Mouse (Mus musculus) embryonic facial prominence, embryonic 14.5 days (tissue): ENCODE measurements around the gene Otop2. TPM values are rescaled to one million over a fixed set of nuclear protein-coding genes. Genes with fewer than 3 reads are reported as not detected.

Experiments used
- ATAC-seq: fragments of 200-750 bp; cut with Nextera tagmentation; 2 replicates; pipeline ENCODE4 v1.8.0; 2017; ENCODE audit warnings: low read depth, moderate number of reproducible peaks, moderate TSS enrichment
- DNase-seq: peaks from one replicate; pipeline ENCODE4 v3.0.0-alpha.2; 2015; ENCODE audit warnings: low spot score
- H3K27ac ChIP-seq: fragments of 300-500 bp; sonication (generic); replicated peaks from 2 replicates; pipeline ENCODE4 v1.5.1; 2014; ENCODE audit warnings: low read depth, mild to moderate bottlenecking, low read length, moderate library complexity
- H3K27me3 ChIP-seq: fragments of 300-500 bp; sonication (generic); replicated peaks from 2 replicates; pipeline ENCODE4 v1.6.1; 2014; ENCODE audit warnings: low read length; ENCODE audit not compliant: control insufficient read depth, insufficient read depth
- H3K36me3 ChIP-seq: fragments of 300-500 bp; sonication (generic); 2 replicates; pipeline ENCODE4 v1.6.1; 2014; ENCODE audit warnings: low read length, mixed read lengths; ENCODE audit not compliant: control insufficient read depth, insufficient read depth
- H3K4me1 ChIP-seq: fragments of 300-500 bp; sonication (generic); 2 replicates; pipeline ENCODE4 v1.6.1; 2014; ENCODE audit warnings: antibody characterized with exemption, low read length; ENCODE audit not compliant: control insufficient read depth, insufficient read depth
- H3K4me2 ChIP-seq: fragments of 300-500 bp; sonication (generic); 2 replicates; pipeline ENCODE4 v1.6.1; 2014; ENCODE audit warnings: low read depth, mild to moderate bottlenecking, low read length, moderate library complexity, mixed read lengths
- H3K4me3 ChIP-seq: fragments of 300-500 bp; sonication (generic); 2 replicates; pipeline ENCODE4 v1.5.1; 2014; ENCODE audit warnings: low read depth, mild to moderate bottlenecking, low read length
- H3K9ac ChIP-seq: fragments of 300-500 bp; sonication (generic); 2 replicates; pipeline ENCODE4 v1.6.1; 2014; ENCODE audit warnings: low read depth, mild to moderate bottlenecking, low read length, moderate library complexity, mixed read lengths
- H3K9me3 ChIP-seq: fragments of 300-500 bp; sonication (generic); 2 replicates; pipeline ENCODE4 v1.6.1; 2016; ENCODE audit warnings: low read length; ENCODE audit not compliant: control insufficient read depth
- WGBS: fragments of 180-500 bp; shearing (Covaris S2); extraction: QIAGEN DNeasy Blood & Tissue Kit; methylation state at CpG from one replicate; pipeline ENCODE4 v1.1.7; 2014; 5-methylcytosine and 5-hydroxymethylcytosine counted together
- polyA plus RNA-seq: library from polyadenylated mRNA; unstranded; fragments of >200 nt; fragmentation: Nextera tagmentation; extraction: Ambion mirVana; gene quantifications from 2 replicates; pipeline ENCODE4 v1.2.1, GENCODE M21; 2014

Otop2 gene
- polyA plus RNA-seq, 1 experiment from 2014 or later, result not detected

- no peaks in the 10 kb centered on the region for H3K9me3 ChIP-seq
- H3K4me3 ChIP-seq, result peak within 1 kb of the TSS; percentile 45
- H3K36me3 ChIP-seq, result no peaks in the 10 kb centered on the region
- peak; percentile 81 for ATAC-seq
- WGBS, result under 1% methylated on average over 36 of the region's 44 CpGs
- H3K27ac ChIP-seq, result no peak within 1 kb of the TSS
- H3K9ac ChIP-seq, result peak within 1 kb of the TSS; percentile 54
- no peaks in the 10 kb centered on the region for H3K4me1 ChIP-seq
- H3K27me3 ChIP-seq, result peaks cover 32% of the 10 kb centered on the region
- peak; percentile 57 for DNase-seq
- peak within 1 kb of the TSS; percentile 84 for H3K4me2 ChIP-seq
Observed at GRCm38 (mm10) chr11:115297214-115297826, 9.6 kb upstream of the Otop2 start, which contains the start of gene Fads6. TSS of gene Fads6 (minus strand) at chr11:115297663.

DNA sequence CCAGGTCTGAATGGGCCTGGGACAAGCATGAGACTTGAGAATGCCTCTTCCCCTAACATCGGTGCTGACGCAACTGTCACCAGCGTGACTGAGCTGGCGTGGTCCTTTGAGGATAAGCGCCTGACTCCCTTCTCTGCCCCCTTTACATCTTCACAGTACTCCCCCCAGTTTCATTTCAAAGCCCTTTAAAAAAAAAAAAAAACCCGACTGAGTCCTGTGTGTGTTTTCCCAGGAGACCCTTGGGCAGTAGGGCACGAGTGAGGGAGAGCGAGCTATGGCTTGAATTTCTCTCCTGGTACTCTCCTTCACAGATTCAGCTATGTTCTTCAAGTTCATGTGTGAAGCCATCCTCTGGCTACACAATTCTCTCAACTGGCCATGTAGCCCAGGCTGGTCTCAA lies 8.8 kb upstream of the Otop2 start:
- H3K9ac ChIP-seq, result no peak overlapping the region
- H3K36me3 ChIP-seq, result no peaks in the 10 kb centered on the region
- ATAC-seq (no peak), DNase-seq (no peak)
- no peak overlapping the region for H3K4me2 ChIP-seq
- 61% methylated on average over 8 of the region's 8 CpGs for WGBS
- H3K27ac ChIP-seq, result no peak overlapping the region
- H3K4me3 ChIP-seq, result no peak overlapping the region
- no peaks in the 10 kb centered on the region for H3K9me3 ChIP-seq
- peaks cover 32% of the 10 kb centered on the region for H3K27me3 ChIP-seq
- H3K4me1 ChIP-seq, result no peaks in the 10 kb centered on the region

DNA sequence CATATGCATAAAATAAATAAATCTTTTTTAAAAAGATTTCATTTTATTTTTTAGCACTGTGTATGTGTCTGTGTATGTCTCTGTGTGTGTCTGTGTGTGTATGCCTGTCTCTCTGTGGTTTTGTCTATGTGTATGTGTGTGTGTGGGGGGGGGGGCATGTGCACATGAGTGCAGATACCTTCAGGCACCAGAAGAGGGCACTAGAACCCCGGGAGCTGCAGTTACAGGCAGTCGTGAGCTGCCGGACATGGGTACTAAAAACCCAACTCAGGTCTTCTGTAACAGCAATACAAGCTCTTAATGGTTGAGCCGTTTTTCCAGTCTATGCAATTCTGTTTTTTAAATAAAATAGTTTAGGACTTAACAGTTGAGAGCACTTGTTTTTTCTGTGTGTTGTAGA lies 6.2 kb upstream of the Otop2 start:
- H3K4me1 ChIP-seq, result no peaks in the 10 kb centered on the region
- H3K4me3 ChIP-seq, result no peak overlapping the region
- H3K36me3 ChIP-seq, result no peaks in the 10 kb centered on the region
- DNase-seq, result no peak
- H3K9me3 ChIP-seq, result no peaks in the 10 kb centered on the region
- no peak overlapping the region for H3K4me2 ChIP-seq
- no peak for ATAC-seq
- WGBS, result 83% methylated on average over 4 of the region's 4 CpGs
- peaks cover 32% of the 10 kb centered on the region for H3K27me3 ChIP-seq
- H3K27ac ChIP-seq, result no peak overlapping the region
- H3K9ac ChIP-seq, result no peak overlapping the region

- DNase-seq (no peak), ATAC-seq (no peak)
- Histone ChIP-seq H3K4me1 (no peaks in the 10 kb centered on the region), H3K4me2 (no peak overlapping the region), H3K27me3 (peaks cover 27% of the 10 kb centered on the region), H3K9ac (no peak overlapping the region), H3K4me3 (no peak overlapping the region), H3K36me3 (no peaks in the 10 kb centered on the region), H3K9me3 (no peaks in the 10 kb centered on the region), H3K27ac (no peak overlapping the region)
- WGBS, result 89% methylated on average over 2 of the region's 2 CpGs
Observed at GRCm38 (mm10) chr11:115301351-115301750, 5.6 kb upstream of the Otop2 start.

DNA sequence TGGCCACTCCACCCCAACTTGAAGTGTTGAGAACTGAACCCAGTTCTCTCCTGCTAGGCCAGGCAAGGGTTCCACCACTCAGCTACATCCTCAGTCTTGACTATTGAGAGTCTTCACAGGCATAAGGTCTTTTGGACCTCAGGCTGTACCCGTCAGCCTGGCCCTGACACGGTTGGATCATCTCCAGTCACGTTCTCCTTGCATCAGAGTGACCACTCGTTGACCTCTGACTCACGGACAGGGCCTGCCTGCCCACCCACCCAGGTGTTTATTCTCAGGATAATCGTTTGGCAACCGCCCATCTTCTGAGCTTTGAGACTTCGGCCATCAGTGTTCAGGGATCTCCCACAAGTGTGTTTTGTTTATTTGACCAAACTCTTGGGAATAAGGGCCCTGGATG lies 3.8 kb upstream of the Otop2 start:
- ATAC-seq, result no peak
- Histone ChIP-seq H3K4me1 (0 out of 2 replicates have a peak, but pooled peaks cover 5% of the 10 kb centered on the region), H3K9ac (no peak overlapping the region), H3K4me2 (no peak overlapping the region), H3K27me3 (peaks cover 10% of the 10 kb centered on the region), H3K36me3 (no peaks in the 10 kb centered on the region), H3K27ac (no peak overlapping the region), H3K9me3 (no peaks in the 10 kb centered on the region), H3K4me3 (no peak overlapping the region)
- 70% methylated on average over 8 of the region's 8 CpGs for WGBS
- DNase-seq, result no peak

- Histone ChIP-seq H3K4me2 (no peak overlapping the region), H3K27me3 (peaks cover 11% of the 10 kb centered on the region), H3K36me3 (no peaks in the 10 kb centered on the region), H3K4me1 (0 out of 2 replicates have a peak, but pooled peaks cover 5% of the 10 kb centered on the region), H3K9me3 (no peaks in the 10 kb centered on the region), H3K27ac (no peak overlapping the region), H3K9ac (no peak overlapping the region), H3K4me3 (no peak overlapping the region)
- ATAC-seq, result no peak
- DNase-seq, result no peak
- 63% methylated on average over 1 of the region's 1 CpGs for WGBS
Observed at GRCm38 (mm10) chr11:115308781-115309180, 1.8 kb downstream of the Otop2 start.

GRCm38 (mm10) chr11:115314249-115314648 lies 7.3 kb downstream of the Otop2 start:
- ATAC-seq (no peak), DNase-seq (no peak)
- Histone ChIP-seq H3K4me3 (no peak overlapping the region), H3K27me3 (peaks cover 63% of the 10 kb centered on the region), H3K9me3 (no peaks in the 10 kb centered on the region), H3K4me1 (no peaks in the 10 kb centered on the region), H3K9ac (no peak overlapping the region), H3K27ac (no peak overlapping the region), H3K4me2 (no peak overlapping the region), H3K36me3 (no peaks in the 10 kb centered on the region)
- 30% methylated on average over 2 of the region's 2 CpGs for WGBS

DNA sequence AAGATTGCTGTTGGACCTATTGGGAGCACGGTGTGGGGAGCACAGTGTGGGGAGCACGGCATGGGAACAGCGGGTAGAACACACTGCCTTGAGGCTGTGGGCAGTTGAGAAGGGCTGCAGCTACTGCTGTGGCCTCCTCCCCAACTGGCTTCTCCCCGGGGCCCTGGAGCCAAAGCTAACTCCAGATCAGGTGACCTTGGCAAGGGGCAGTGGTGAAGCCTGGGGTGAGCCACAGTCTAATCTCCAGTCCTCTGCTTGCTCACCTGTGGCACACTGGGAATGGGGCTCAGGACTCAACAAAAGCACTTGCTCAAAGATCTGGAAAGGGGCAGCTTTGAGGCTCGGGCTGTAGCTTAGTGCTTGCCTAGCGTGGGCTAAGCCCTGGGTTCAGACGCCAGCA lies 10.2 kb downstream of the Otop2 start:
- whole genome bisulfite sequencing, result 60% methylated on average over 7 of the region's 7 CpGs
- Histone ChIP-seq H3K9ac (no peak overlapping the region), H3K36me3 (no peaks in the 10 kb centered on the region), H3K9me3 (no peaks in the 10 kb centered on the region), H3K4me2 (no peak overlapping the region), H3K27me3 (peaks cover 90% of the 10 kb centered on the region), H3K4me1 (no peaks in the 10 kb centered on the region), H3K4me3 (no peak overlapping the region), H3K27ac (no peak overlapping the region)
- DNase-seq, result no peak
- ATAC-seq, result no peak
